Mouse (Mus musculus) heart, embryonic 11.5 days (tissue): ENCODE results near the gene Tesk2. TPM values are rescaled to one million over a fixed set of nuclear protein-coding genes. Genes with fewer than 3 reads are reported as not detected.

Experiments
- ATAC-seq: fragments of 200-750 bp; cut with Nextera tagmentation; replicated peaks from 2 replicates; pipeline ENCODE4 v1.8.0; 2017; ENCODE audit warnings: moderate library complexity; ENCODE audit not compliant: insufficient number of reproducible peaks, low FRiP score, low TSS enrichment
- H3K27ac ChIP-seq: fragments of 300-500 bp; sonication (generic); 2 replicates; pipeline ENCODE4 v1.5.1; 2014; ENCODE audit warnings: mild to moderate bottlenecking, low read depth, low read length
- H3K27me3 ChIP-seq: fragments of 300-500 bp; sonication (generic); 2 replicates; pipeline ENCODE4 v1.6.1; 2014; ENCODE audit warnings: mild to moderate bottlenecking, low read length, mixed read lengths; ENCODE audit not compliant: control insufficient read depth, insufficient read depth
- H3K36me3 ChIP-seq: fragments of 300-500 bp; sonication (generic); 2 replicates; pipeline ENCODE4 v1.6.1; 2014; ENCODE audit warnings: mild to moderate bottlenecking, low read length, moderate library complexity, mixed read lengths; ENCODE audit not compliant: control insufficient read depth, insufficient read depth
- H3K4me1 ChIP-seq: fragments of 300-500 bp; sonication (generic); 2 replicates; pipeline ENCODE4 v1.6.1; 2014; ENCODE audit warnings: low read length; ENCODE audit not compliant: control insufficient read depth, insufficient read depth
- H3K4me2 ChIP-seq: fragments of 300-500 bp; sonication (generic); 2 replicates; pipeline ENCODE4 v1.6.1; 2014; ENCODE audit warnings: mild to moderate bottlenecking, moderate library complexity
- H3K4me3 ChIP-seq: fragments of 300-500 bp; sonication (generic); 2 replicates; pipeline ENCODE4 v1.5.1; 2014; ENCODE audit warnings: low read depth, low read length
- H3K9ac ChIP-seq: fragments of 300-500 bp; sonication (generic); 2 replicates; pipeline ENCODE4 v1.6.1; 2014; ENCODE audit warnings: mild to moderate bottlenecking, low read depth, low read length, moderate library complexity
- H3K9me3 ChIP-seq: fragments of 300-500 bp; sonication (generic); replicated peaks from 2 replicates; pipeline ENCODE4 v1.6.1; 2016; ENCODE audit warnings: low read length; ENCODE audit not compliant: control insufficient read depth
- WGBS: fragments of 180-500 bp; shearing (Covaris S2); extraction: QIAGEN DNeasy Blood & Tissue Kit; methylation state at CpG from one replicate; pipeline ENCODE4 v1.1.7; 2014; ENCODE audit not compliant: insufficient replicate concordance; 5-methylcytosine and 5-hydroxymethylcytosine counted together
- polyA plus RNA-seq: library from polyadenylated mRNA; unstranded; fragments of >200 nt; fragmentation: Nextera tagmentation; extraction: Ambion mirVana; gene quantifications from 2 replicates; pipeline ENCODE4 v1.2.1, GENCODE M21; 2014

The Tesk2 gene
- polyA plus RNA-seq, 1 experiment from 2014 or later: 3.2 TPM

DNA sequence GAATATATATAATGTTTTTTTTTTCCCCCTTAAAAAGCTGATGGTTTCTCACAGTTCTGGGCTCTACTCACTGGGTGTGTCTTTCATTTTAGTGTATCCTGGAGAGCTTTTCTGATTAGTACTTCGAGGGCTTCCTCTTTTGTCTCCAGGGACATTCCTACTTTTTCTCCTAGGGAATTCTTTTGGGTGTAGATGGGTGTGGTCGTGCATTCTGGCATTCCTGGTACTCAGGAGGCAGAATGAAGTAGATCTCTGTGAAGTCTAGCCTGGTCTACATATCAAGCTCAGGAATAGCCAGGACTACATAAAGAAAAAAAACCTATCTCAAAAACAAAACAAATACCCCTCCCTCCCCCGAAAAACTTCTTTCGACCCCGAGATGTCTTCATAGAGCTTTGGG lies 4.7 kb downstream of the Tesk2 start:
- H3K4me2 ChIP-seq: no peak overlapping the region
- no peak overlapping the region for H3K9ac ChIP-seq
- no peaks in the 10 kb centered on the region for H3K36me3 ChIP-seq
- H3K4me3 ChIP-seq: no peak overlapping the region
- H3K4me1 ChIP-seq: peaks cover 5% of the 10 kb centered on the region; the same call in 1 of the 2 replicates
- ATAC-seq: no peak
- 74% methylated on average over 5 of the region's 5 CpGs for WGBS
- H3K9me3 ChIP-seq: no peaks in the 10 kb centered on the region
- no peak overlapping the region for H3K27ac ChIP-seq
- no peaks in the 10 kb centered on the region for H3K27me3 ChIP-seq

DNA sequence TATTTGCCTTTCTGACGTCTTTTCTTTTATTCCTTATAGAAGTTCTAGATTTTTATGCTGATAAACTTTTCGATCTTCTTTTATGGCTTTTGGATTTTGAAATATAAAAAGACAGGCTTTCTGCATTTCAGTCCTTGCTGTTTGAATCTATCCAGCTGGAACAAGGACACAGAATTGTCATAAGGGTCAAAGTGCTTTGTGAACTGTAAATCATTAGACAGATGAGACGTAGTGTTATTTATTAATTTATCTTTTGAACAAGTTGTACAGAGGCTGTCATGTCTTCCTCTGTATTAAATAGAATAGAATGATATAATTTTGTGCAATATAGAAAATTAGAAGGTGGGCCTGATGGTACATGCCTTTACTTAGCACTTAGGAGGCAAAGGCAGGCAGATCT lies 6.7 kb downstream of the Tesk2 start:
- 73% methylated on average over 3 of the region's 3 CpGs for WGBS
- no peaks in the 10 kb centered on the region for H3K36me3 ChIP-seq
- H3K4me2 ChIP-seq: no peak overlapping the region
- H3K4me1 ChIP-seq: no peaks in the 10 kb centered on the region
- no peak for ATAC-seq
- no peak overlapping the region for H3K27ac ChIP-seq
- no peak overlapping the region for H3K9ac ChIP-seq
- H3K27me3 ChIP-seq: no peaks in the 10 kb centered on the region
- no peak overlapping the region for H3K4me3 ChIP-seq
- no peaks in the 10 kb centered on the region for H3K9me3 ChIP-seq

DNA sequence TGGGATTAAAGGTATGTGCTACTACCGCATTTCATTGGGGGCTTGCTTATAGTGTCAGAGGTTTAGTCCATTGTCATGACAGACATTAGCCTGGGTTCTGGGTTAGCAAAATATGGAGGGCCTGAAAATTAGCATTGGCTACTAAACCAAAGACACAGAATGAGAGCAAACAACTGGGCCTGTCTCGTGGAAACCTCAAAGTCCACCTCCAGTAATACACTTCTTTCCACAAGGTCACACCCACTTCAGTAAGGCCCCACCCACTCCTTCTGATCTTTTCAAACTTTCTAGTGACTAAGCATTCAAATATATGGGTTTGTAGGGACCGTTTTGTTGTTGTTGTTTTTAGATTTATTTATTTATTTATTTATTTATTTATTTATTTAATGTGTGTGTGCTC lies 8.8 kb downstream of the Tesk2 start:
- Histone ChIP-seq H3K9me3 (no peaks in the 10 kb centered on the region), H3K27ac (no peak overlapping the region), H3K27me3 (no peaks in the 10 kb centered on the region), H3K4me3 (no peak overlapping the region), H3K4me2 (no peak overlapping the region), H3K4me1 (no peaks in the 10 kb centered on the region), H3K9ac (no peak overlapping the region), H3K36me3 (no peaks in the 10 kb centered on the region)
- 81% methylated on average over 3 of the region's 3 CpGs for WGBS
- ATAC-seq: no peak

DNA sequence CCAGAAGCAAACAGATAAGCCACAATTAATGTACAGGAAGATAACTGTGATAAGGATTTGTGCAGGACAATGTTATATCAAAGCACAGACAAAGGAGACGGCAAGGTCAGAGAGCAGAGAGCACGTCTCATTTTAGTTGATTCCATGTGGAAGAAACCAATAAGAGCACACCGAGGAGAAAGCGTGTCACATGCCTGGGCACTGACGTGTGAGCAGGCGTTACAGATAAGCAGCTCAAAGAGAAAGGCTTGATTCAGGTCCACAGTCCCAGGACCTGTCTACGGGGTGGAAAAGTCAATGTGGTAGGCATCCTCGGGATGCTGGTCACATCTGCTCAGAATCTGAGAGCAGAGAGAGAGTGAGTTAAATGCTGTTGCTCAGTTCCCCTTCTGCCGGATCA lies 10.3 kb downstream of the Tesk2 start:
- ATAC-seq: no peak
- 48% methylated on average over 9 of the region's 9 CpGs for WGBS
- H3K27ac ChIP-seq: no peak overlapping the region
- no peaks in the 10 kb centered on the region for H3K9me3 ChIP-seq
- no peak overlapping the region for H3K4me2 ChIP-seq
- no peaks in the 10 kb centered on the region for H3K27me3 ChIP-seq
- H3K4me3 ChIP-seq: no peak overlapping the region
- H3K4me1 ChIP-seq: no peaks in the 10 kb centered on the region
- no peak overlapping the region for H3K9ac ChIP-seq
- H3K36me3 ChIP-seq: no peaks in the 10 kb centered on the region

DNA sequence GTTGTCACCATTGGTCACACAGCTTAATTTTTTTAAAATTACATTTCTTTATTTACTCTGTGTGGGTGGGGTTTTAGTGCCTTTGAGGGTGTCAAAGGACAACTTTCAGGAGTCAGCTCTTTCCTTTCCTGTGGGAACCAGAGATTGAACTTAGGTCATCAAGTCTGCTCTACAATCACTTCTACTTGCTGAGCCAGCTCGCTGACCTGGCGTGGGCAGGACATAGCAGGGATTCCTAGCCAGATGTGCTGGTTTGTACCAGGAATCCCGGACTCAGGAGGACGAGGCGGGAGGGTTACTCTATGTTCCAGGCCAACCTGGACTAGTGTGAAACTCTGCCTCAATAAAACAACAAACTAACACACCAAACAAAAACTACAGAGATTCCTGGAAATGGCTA lies 11.6 kb downstream of the Tesk2 start:
- 72% methylated on average over 5 of the region's 5 CpGs for WGBS

DNA sequence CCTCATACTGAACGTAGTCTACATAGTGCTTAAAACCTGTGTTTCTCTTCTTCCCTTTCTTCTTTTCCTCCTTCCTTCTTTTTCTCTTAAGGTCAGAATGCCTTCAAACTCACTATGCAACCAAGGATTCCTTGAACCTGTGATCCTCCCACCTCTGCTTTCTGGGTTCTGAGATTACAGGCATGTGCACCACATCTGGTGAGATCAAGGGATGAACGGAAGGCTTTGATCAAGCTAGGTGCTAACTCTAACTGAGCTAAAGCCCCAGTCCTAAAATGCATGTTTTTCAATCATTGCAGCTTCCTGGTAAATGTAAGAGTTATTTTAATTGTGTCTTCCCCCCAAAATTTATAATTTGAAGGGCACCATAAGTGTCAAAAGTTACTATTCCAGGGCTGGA lies 14.2 kb downstream of the Tesk2 start:
- Histone ChIP-seq H3K4me2 (no peak overlapping the region), H3K4me3 (no peak overlapping the region), H3K36me3 (no peaks in the 10 kb centered on the region), H3K4me1 (0 out of 2 replicates have a peak, but pooled peaks cover 3% of the 10 kb centered on the region), H3K27ac (no peak overlapping the region), H3K9ac (no peak overlapping the region), H3K27me3 (no peaks in the 10 kb centered on the region), H3K9me3 (no peaks in the 10 kb centered on the region)
- ATAC-seq: no peak
- 52% methylated on average over 2 of the region's 2 CpGs for WGBS

More for the DNA sequence above, 11.6 kb downstream of the Tesk2 start:
- ATAC-seq: no peak
- Histone ChIP-seq H3K27ac (no peak overlapping the region), H3K9me3 (no peaks in the 10 kb centered on the region), H3K9ac (no peak overlapping the region), H3K36me3 (no peaks in the 10 kb centered on the region), H3K4me1 (no peaks in the 10 kb centered on the region), H3K4me2 (no peak overlapping the region), H3K4me3 (no peak overlapping the region), H3K27me3 (no peaks in the 10 kb centered on the region)

DNA sequence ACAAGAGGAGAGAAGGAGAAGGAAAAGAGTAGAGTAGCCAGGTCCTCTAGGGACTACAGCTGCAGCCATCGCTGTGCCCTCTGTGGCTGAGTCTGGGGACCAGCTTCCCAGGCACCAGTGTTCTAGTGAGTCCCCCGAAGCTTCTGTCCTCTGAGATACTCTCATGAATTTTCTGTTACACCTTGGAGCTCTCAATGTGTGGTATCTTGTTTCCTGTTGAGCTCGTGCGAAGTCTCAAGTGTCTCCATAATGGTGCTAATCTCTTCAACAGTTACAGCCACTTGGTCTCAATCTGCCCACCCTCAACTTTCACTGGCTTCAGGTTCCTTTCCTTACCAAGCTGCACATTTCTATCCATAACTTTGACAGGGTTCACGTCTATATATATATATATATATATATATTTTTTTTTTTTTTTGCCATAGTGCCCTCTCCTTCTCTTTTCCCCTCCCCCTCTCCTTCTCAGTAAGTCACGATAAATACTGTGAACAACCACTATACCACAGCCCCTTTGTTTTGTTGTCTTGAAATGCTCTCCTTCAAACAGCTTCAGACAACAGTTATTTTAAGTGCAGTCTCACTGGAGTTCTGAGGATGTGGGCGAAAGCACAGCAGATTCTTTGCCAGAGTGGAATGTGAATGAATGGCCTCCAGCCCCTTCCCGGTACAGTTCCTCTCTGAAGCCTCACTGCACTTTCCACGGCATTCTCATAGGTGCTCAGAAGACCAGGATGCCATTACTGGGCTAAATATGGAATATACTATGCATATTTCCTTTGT lies 18.4 kb downstream of the Tesk2 start:
- WGBS: 58% methylated on average over 9 of the region's 9 CpGs
- ATAC-seq: no peak
- no peak overlapping the region for H3K4me2 ChIP-seq

DNA sequence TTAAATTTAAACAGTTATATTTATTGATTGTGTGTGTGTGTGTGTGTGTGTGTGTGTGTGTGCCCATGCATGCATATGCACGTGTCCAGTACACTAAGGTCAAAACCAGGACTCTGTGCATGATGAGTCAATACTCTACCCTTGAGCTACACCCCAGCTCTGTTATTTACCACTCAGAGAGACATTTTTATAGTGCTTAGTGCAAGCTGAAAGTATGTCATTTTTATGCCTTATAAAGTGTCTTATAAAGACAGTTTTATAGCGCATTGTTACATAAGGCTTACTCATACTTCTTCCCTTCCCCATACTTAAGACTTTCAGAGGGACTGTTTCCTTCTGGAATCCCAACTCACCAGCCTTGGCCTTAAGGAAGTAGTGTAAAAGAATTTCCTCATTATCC lies 29.0 kb downstream of the Tesk2 start:
- 88% methylated on average over 2 of the region's 2 CpGs for WGBS

More for the DNA sequence above, 18.4 kb downstream of the Tesk2 start:
- Histone ChIP-seq H3K9ac (no peak overlapping the region), H3K4me1 (0 out of 2 replicates have a peak, but pooled peaks cover 3% of the 10 kb centered on the region), H3K36me3 (no peaks in the 10 kb centered on the region), H3K9me3 (no peaks in the 10 kb centered on the region), H3K27ac (no peak overlapping the region), H3K27me3 (no peaks in the 10 kb centered on the region), H3K4me3 (no peak overlapping the region)

DNA sequence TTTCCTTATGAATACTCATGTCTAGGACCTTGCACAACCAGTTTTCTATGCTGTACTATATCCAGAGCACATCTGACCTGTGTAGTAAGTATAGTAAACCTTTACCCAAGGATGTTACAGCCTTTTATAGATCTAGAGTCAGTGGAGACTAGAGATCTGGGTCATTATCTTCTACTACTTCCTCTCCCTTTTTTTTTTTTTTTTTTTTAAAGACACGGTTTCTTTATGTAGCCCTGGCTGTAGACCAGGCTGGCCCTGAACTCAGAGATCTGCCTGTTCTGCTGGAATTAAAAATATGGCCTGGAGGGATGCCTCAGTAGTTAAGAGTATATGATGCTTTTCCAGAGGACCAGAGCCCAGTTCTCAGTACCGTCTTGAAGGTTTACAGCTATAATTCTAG lies 41.2 kb downstream of the Tesk2 start:
- Histone ChIP-seq H3K9me3 (no peaks in the 10 kb centered on the region), H3K27me3 (no peaks in the 10 kb centered on the region), H3K4me1 (no peaks in the 10 kb centered on the region), H3K4me3 (no peak overlapping the region), H3K4me2 (no peak overlapping the region), H3K27ac (no peak overlapping the region), H3K9ac (no peak overlapping the region), H3K36me3 (no peaks in the 10 kb centered on the region)
- WGBS: 67% methylated on average over 2 of the region's 2 CpGs
- no peak for ATAC-seq

More for the DNA sequence above, 29.0 kb downstream of the Tesk2 start:
- Histone ChIP-seq H3K36me3 (no peaks in the 10 kb centered on the region), H3K4me2 (no peak overlapping the region), H3K9ac (no peak overlapping the region), H3K27me3 (no peaks in the 10 kb centered on the region), H3K4me1 (no peaks in the 10 kb centered on the region), H3K27ac (no peak overlapping the region), H3K4me3 (no peak overlapping the region), H3K9me3 (no peaks in the 10 kb centered on the region)
- ATAC-seq: no peak
